Mouse (Mus musculus): Measurements from ENCODE around the gene Il1b. TPM values are rescaled to one million over a fixed set of nuclear protein-coding genes. Genes with fewer than 3 reads are reported as not detected.

Gene Il1b
- polyA plus RNA-seq, 1 experiment from 2014 or later, result not detected

DNA sequence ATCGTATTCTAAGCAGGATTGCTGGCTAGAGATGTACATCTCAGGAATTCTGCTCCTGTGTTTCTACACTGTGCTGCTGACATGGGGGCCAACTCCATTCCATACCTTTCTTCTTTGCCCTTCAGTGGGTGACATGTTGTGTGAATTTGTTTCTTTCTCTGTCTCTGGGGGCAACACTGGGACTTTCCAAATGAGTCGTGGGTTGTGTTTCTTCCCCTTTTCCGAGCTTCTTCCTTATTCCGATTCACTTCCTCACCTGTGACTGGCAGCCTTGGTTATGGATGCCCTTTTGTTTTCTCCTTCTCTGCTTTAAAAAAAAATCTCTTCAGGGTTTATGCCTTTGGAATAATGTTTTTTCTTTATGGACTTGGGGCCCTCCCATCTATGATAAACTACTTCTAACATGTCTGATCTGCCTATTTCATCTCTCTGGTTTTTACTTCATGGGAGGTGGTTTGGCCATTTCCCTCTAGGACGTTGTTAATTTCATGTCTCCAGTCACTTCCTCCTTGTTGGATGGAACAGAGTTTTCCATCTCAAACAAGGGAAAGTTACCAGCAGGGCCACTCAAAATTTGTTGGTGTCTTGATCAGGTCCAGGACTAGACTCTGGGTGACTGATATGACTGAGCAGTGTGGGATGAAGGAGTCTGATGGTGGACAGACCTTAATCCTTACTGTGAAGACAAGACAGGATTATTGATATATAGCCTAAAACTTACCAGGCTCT is 10.0 kb upstream of the Il1b start:
- Histone ChIP-seq H3K9ac (ENCODE audit: low read length) (no peak overlapping the region), H3K4me1 (replicated peaks; ENCODE audit: control insufficient read depth, insufficient read depth, low read length) (no peaks in the 10 kb centered on the region), H3K27me3 (ENCODE audit: control insufficient read depth, insufficient read depth, low read depth, low read length) (no peaks in the 10 kb centered on the region), H3K36me3 (ENCODE audit: control insufficient read depth, insufficient read depth, low read length) (no peaks in the 10 kb centered on the region), H3K27ac (ENCODE audit: low read length) (no peak overlapping the region), H3K4me2 (ENCODE audit: low read depth, low read length) (no peak overlapping the region), H3K9me3 (ENCODE audit: control insufficient read depth, low read length) (no peaks in the 10 kb centered on the region), H3K4me3 (ENCODE audit: low read length) (no peak overlapping the region)
- no peak for ATAC-seq (ENCODE audit: low read depth)
- 78% methylated on average over 5 of the region's 5 CpGs for WGBS

DNA sequence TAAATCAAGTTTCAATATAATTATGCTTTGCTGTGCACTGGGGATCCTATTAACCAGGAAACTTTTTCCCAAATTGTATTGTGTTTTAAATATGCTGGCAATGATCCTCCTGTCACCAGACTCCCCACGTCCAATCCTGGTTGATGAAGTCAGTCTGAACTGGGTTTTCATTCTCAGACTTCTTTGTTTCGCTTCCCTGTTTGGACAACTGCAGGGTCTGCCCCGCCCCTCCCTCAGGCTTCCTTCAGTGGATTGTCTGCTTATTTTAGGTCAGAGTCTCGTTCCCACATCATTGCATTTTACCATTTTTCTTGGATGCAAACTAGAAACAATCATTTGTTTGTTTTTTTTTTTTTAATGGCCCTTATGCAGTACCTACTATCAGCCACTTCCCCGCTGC is 9.3 kb upstream of the Il1b start:
- no peaks in the 10 kb centered on the region for H3K4me1 ChIP-seq (replicated peaks; ENCODE audit: control insufficient read depth, insufficient read depth, low read length)
- no peaks in the 10 kb centered on the region for H3K27me3 ChIP-seq (ENCODE audit: control insufficient read depth, insufficient read depth, low read depth, low read length)
- no peak overlapping the region for H3K4me2 ChIP-seq (ENCODE audit: low read depth, low read length)
- no peak overlapping the region for H3K27ac ChIP-seq (ENCODE audit: low read length)
- no peaks in the 10 kb centered on the region for H3K36me3 ChIP-seq (ENCODE audit: control insufficient read depth, insufficient read depth, low read length)
- H3K9me3 ChIP-seq (ENCODE audit: control insufficient read depth, low read length), result no peaks in the 10 kb centered on the region
- H3K4me3 ChIP-seq (ENCODE audit: low read length), result no peak overlapping the region
- WGBS, result 65% methylated on average over 5 of the region's 5 CpGs
- no peak overlapping the region for H3K9ac ChIP-seq (ENCODE audit: low read length)
- no peak for ATAC-seq (ENCODE audit: low read depth)

DNA sequence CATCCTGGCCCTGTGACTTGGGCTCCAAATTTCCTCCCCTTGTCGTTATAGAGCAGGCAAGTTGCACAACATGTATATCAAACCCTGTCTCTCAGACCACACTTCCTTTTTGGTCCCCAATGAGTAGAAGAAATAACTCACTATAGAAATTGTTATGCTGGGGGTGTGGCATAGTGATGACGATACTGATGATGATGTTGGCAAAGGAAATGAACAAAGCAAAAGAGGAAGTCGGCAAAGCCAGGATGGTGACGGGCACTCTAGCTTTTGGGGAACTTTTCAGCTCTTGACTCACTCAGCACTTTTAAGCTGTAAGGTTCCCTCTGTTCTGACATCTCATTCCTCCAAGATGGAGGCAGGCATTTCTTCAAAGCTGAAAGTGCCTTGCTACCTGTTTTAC is 2.4 kb upstream of the Il1b start:
- no peak for ATAC-seq (ENCODE audit: low read depth)
- H3K36me3 ChIP-seq (ENCODE audit: control insufficient read depth, insufficient read depth, low read length), result no peaks in the 10 kb centered on the region
- no peak overlapping the region for H3K4me2 ChIP-seq (ENCODE audit: low read depth, low read length)
- no peaks in the 10 kb centered on the region for H3K27me3 ChIP-seq (ENCODE audit: control insufficient read depth, insufficient read depth, low read depth, low read length)
- no peak overlapping the region for H3K4me3 ChIP-seq (ENCODE audit: low read length)
- H3K27ac ChIP-seq (ENCODE audit: low read length), result no peak overlapping the region
- WGBS, result 78% methylated on average over 4 of the region's 4 CpGs
- no peaks in the 10 kb centered on the region for H3K4me1 ChIP-seq (replicated peaks; ENCODE audit: control insufficient read depth, insufficient read depth, low read length)
- no peaks in the 10 kb centered on the region for H3K9me3 ChIP-seq (ENCODE audit: control insufficient read depth, low read length)
- no peak overlapping the region for H3K9ac ChIP-seq (ENCODE audit: low read length)

DNA sequence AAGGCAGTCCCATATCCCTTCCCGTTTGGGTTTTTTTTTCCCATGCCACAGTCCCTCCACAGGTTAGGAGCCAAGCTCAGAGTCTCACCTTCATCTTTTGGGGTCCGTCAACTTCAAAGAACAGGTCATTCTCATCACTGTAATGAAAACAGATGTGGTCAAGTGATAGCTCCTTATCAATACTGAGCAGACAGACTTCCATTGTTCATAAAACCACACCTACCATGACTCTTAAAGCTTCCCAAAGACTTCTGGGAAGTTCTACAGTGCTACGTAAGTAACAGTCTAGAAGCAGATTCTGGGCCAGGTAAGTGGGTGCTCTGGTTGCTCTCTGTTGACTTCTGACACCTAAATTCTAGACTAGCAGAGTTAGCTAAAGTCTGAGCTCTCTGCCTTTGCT is 1.3 kb downstream of the Il1b start:
- WGBS, result 43% methylated on average over 3 of the region's 3 CpGs
- Histone ChIP-seq H3K27me3 (ENCODE audit: control insufficient read depth, insufficient read depth, low read depth, low read length) (no peaks in the 10 kb centered on the region), H3K4me1 (replicated peaks; ENCODE audit: control insufficient read depth, insufficient read depth, low read length) (no peaks in the 10 kb centered on the region), H3K4me3 (ENCODE audit: low read length) (no peak overlapping the region), H3K4me2 (ENCODE audit: low read depth, low read length) (no peak overlapping the region), H3K36me3 (ENCODE audit: control insufficient read depth, insufficient read depth, low read length) (no peaks in the 10 kb centered on the region), H3K9me3 (ENCODE audit: control insufficient read depth, low read length) (no peaks in the 10 kb centered on the region), H3K27ac (ENCODE audit: low read length) (no peak overlapping the region), H3K9ac (ENCODE audit: low read length) (no peak overlapping the region)
- no peak for ATAC-seq (ENCODE audit: low read depth)

DNA sequence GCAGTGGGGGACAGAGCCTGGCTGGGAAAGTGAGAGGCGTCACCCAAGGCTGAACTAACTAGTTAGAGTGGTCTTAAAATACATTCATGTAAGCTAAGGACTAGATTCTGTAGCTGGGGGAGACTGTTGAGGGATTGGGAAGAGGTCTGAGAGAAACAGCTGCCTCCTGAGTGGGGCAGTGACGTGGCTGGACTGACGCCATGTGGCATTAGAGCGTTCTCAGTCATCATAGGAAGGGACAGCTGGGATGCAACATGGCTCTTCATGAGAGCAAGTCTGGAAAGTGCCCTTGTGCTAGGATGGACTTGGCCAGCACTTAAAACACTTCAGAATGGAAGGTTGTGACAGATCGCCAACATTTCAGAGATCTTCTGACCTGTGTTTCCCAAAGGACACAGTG is 2.1 kb downstream of the Il1b start:
- H3K9ac ChIP-seq (ENCODE audit: low read length), result no peak overlapping the region
- no peak overlapping the region for H3K27ac ChIP-seq (ENCODE audit: low read length)
- no peaks in the 10 kb centered on the region for H3K27me3 ChIP-seq (ENCODE audit: control insufficient read depth, insufficient read depth, low read depth, low read length)
- H3K36me3 ChIP-seq (ENCODE audit: control insufficient read depth, insufficient read depth, low read length), result no peaks in the 10 kb centered on the region
- no peaks in the 10 kb centered on the region for H3K4me1 ChIP-seq (replicated peaks; ENCODE audit: control insufficient read depth, insufficient read depth, low read length)
- no peak overlapping the region for H3K4me2 ChIP-seq (ENCODE audit: low read depth, low read length)
- WGBS, result 71% methylated on average over 5 of the region's 5 CpGs
- H3K9me3 ChIP-seq (ENCODE audit: control insufficient read depth, low read length), result no peaks in the 10 kb centered on the region
- no peak overlapping the region for H3K4me3 ChIP-seq (ENCODE audit: low read length)
- ATAC-seq (ENCODE audit: low read depth), result no peak

DNA sequence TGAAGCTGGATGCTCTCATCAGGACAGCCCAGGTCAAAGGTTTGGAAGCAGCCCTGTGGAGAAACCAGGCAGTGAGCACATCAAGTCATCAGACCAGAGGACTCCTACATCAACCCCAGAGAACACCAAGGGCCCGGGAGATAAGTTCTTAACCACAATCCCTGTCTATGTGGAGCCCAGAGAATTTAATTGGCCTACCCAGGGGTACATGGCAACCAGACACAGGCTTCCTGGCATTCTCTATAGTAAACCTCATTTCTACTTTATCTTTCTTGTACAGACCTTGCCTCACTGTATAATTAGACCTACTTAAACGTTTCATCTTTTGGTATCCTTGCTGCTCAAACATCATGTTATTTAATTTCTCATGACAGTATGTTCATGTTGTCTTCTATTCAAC is 2.8 kb downstream of the Il1b start:
- ATAC-seq (ENCODE audit: low read depth), result no peak
- H3K4me2 ChIP-seq (ENCODE audit: low read depth, low read length), result no peak overlapping the region
- H3K4me1 ChIP-seq (replicated peaks; ENCODE audit: control insufficient read depth, insufficient read depth, low read length), result no peaks in the 10 kb centered on the region
- no peaks in the 10 kb centered on the region for H3K9me3 ChIP-seq (ENCODE audit: control insufficient read depth, low read length)
- H3K4me3 ChIP-seq (ENCODE audit: low read length), result no peak overlapping the region
- no peaks in the 10 kb centered on the region for H3K36me3 ChIP-seq (ENCODE audit: control insufficient read depth, insufficient read depth, low read length)
- H3K9ac ChIP-seq (ENCODE audit: low read length), result no peak overlapping the region
- WGBS, result 52% methylated on average over 2 of the region's 2 CpGs
- H3K27ac ChIP-seq (ENCODE audit: low read length), result no peak overlapping the region
- H3K27me3 ChIP-seq (ENCODE audit: control insufficient read depth, insufficient read depth, low read depth, low read length), result no peaks in the 10 kb centered on the region

DNA sequence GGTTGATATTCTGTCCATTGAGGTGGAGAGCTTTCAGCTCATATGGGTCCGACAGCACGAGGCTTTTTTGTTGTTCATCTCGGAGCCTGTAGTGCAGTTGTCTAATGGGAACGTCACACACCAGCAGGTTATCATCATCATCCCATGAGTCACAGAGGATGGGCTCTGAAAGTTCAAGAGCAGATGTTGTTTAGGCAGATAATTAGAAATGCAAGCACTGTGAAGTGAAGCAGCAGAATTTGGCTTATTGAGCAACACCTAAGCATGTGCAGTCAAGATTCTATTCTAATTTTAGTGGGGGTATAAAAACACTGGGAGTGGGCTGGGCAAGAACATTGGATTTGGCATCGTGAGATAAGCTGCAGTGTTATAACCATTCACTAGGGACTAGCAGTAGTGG is 3.7 kb downstream of the Il1b start:
- Histone ChIP-seq H3K4me2 (ENCODE audit: low read depth, low read length) (no peak overlapping the region), H3K36me3 (ENCODE audit: control insufficient read depth, insufficient read depth, low read length) (no peaks in the 10 kb centered on the region), H3K4me3 (ENCODE audit: low read length) (no peak overlapping the region), H3K27ac (ENCODE audit: low read length) (no peak overlapping the region), H3K4me1 (replicated peaks; ENCODE audit: control insufficient read depth, insufficient read depth, low read length) (no peaks in the 10 kb centered on the region), H3K27me3 (ENCODE audit: control insufficient read depth, insufficient read depth, low read depth, low read length) (no peaks in the 10 kb centered on the region), H3K9me3 (ENCODE audit: control insufficient read depth, low read length) (no peaks in the 10 kb centered on the region), H3K9ac (ENCODE audit: low read length) (no peak overlapping the region)
- no peak for ATAC-seq (ENCODE audit: low read depth)
- 79% methylated on average over 5 of the region's 5 CpGs for WGBS

DNA sequence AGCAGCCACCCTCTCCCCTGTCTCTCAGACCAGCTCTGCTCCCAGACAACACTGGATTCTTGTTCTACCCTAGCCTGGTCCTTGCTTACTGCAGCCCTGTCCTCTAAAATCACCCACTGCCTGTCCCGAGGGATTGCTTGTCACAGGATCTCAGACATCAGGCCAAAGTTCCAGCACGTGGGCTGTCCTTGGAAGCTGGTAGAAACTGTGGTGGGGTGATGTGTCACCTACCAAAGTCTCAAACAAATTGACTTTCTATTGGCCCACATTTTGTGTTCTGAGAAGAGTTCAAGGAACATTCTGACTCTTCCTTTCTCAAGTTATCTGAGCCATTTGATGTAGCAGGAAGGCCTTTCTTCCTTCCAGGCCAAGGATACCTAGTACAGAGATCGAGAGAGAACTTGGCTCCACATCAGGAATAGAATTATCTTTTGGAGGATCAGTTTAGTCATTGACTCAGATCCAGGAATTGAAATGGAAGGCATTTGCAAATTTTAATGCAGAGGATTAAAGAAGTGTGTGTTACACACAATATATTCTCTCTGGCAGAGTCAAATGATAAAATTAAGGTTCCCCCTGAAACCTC is 9.9 kb downstream of the Il1b start:
- H3K36me3 ChIP-seq (ENCODE audit: control insufficient read depth, insufficient read depth, low read length), result no peaks in the 10 kb centered on the region
- H3K4me1 ChIP-seq (replicated peaks; ENCODE audit: control insufficient read depth, insufficient read depth, low read length), result no peaks in the 10 kb centered on the region
- no peak overlapping the region for H3K4me2 ChIP-seq (ENCODE audit: low read depth, low read length)
- no peak overlapping the region for H3K9ac ChIP-seq (ENCODE audit: low read length)
- no peaks in the 10 kb centered on the region for H3K9me3 ChIP-seq (ENCODE audit: control insufficient read depth, low read length)
- H3K27me3 ChIP-seq (ENCODE audit: control insufficient read depth, insufficient read depth, low read depth, low read length), result no peaks in the 10 kb centered on the region
- no peak overlapping the region for H3K4me3 ChIP-seq (ENCODE audit: low read length)
- WGBS, result 64% methylated on average over 3 of the region's 3 CpGs
- no peak overlapping the region for H3K27ac ChIP-seq (ENCODE audit: low read length)
- no peak for ATAC-seq (ENCODE audit: low read depth)

DNA sequence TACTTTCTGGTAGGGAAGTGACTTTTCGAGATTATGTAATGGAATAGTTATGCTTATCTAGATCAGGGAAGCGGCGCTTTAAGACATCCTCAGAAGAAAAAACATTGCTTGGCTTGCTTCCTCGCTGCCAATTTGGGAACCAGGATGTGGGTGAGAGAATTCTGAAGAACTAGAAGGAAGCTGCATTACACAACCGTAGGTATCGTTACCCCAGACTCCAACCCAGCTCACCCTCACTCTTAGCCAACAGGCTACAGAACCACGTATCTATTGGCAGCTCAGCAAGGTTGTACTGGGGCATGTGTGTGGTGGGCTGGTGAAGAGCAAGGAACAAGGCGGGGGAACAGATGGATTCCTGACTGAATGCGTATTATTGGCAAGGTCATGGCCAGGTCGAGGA is 10.7 kb downstream of the Il1b start:
- Histone ChIP-seq H3K27ac (ENCODE audit: low read length) (no peak overlapping the region), H3K27me3 (ENCODE audit: control insufficient read depth, insufficient read depth, low read depth, low read length) (no peaks in the 10 kb centered on the region), H3K9ac (ENCODE audit: low read length) (no peak overlapping the region), H3K4me2 (ENCODE audit: low read depth, low read length) (no peak overlapping the region), H3K9me3 (ENCODE audit: control insufficient read depth, low read length) (no peaks in the 10 kb centered on the region), H3K4me3 (ENCODE audit: low read length) (no peak overlapping the region), H3K36me3 (ENCODE audit: control insufficient read depth, insufficient read depth, low read length) (no peaks in the 10 kb centered on the region), H3K4me1 (replicated peaks; ENCODE audit: control insufficient read depth, insufficient read depth, low read length) (no peaks in the 10 kb centered on the region)
- 83% methylated on average over 10 of the region's 10 CpGs for WGBS
- no peak for ATAC-seq (ENCODE audit: low read depth)
